Mouse (Mus musculus) liver, embryonic 15.5 days (tissue): ENCODE data around the gene Serpine1. TPM values are rescaled to one million over a fixed set of nuclear protein-coding genes. Genes with fewer than 3 reads are reported as not detected.

Experiments
- ATAC-seq: fragments of 200-750 bp; cut with Nextera tagmentation; 2 replicates; pipeline ENCODE4 v1.8.0; 2017; ENCODE audit warnings: moderate number of reproducible peaks, mild to moderate bottlenecking, moderate library complexity; ENCODE audit not compliant: insufficient read depth
- H3K27ac ChIP-seq: fragments of 300-500 bp; sonication (generic); replicated peaks from 2 replicates; pipeline ENCODE4 v1.5.1; 2015; ENCODE audit warnings: mild to moderate bottlenecking, inconsistent platforms
- H3K27me3 ChIP-seq: fragments of 300-500 bp; sonication (generic); 2 replicates; pipeline ENCODE4 v1.6.1; 2015; ENCODE audit warnings: mild to moderate bottlenecking, inconsistent platforms
- H3K36me3 ChIP-seq: fragments of 300-500 bp; sonication (generic); replicated peaks from 2 replicates; pipeline ENCODE4 v1.6.1; 2015; ENCODE audit warnings: moderate library complexity, mild to moderate bottlenecking, inconsistent platforms
- H3K4me1 ChIP-seq: fragments of 300-500 bp; sonication (generic); replicated peaks from 2 replicates; pipeline ENCODE4 v1.6.1; 2015; ENCODE audit warnings: inconsistent platforms
- H3K4me2 ChIP-seq: fragments of 300-500 bp; sonication (generic); 2 replicates; pipeline ENCODE4 v1.6.1; 2015; ENCODE audit warnings: moderate library complexity, mild to moderate bottlenecking, inconsistent platforms
- H3K4me3 ChIP-seq: fragments of 300-500 bp; sonication (generic); replicated peaks from 2 replicates; pipeline ENCODE4 v1.5.1; 2015; ENCODE audit warnings: mild to moderate bottlenecking, inconsistent platforms
- H3K9ac ChIP-seq: fragments of 300-500 bp; sonication (generic); 2 replicates; pipeline ENCODE4 v1.6.1; 2015; ENCODE audit warnings: moderate library complexity, mild to moderate bottlenecking, inconsistent platforms
- H3K9me3 ChIP-seq: fragments of 300-500 bp; sonication (generic); replicated peaks from 2 replicates; pipeline ENCODE4 v1.6.1; 2016; ENCODE audit warnings: inconsistent platforms
- WGBS: fragments of 180-500 bp; shearing (Covaris S2); methylation state at CpG from one replicate; pipeline ENCODE4 v1.1.7; 2015; ENCODE audit warnings: mixed read lengths; ENCODE audit not compliant: insufficient replicate concordance; 5-methylcytosine and 5-hydroxymethylcytosine counted together
- polyA plus RNA-seq: library from polyadenylated mRNA; unstranded; fragments of >200 nt; fragmentation: Nextera tagmentation; extraction: Ambion mirVana; gene quantifications from 2 replicates; pipeline ENCODE4 v1.2.1, GENCODE M21; 2015

The Serpine1 gene
- polyA plus RNA-seq, 1 experiment from 2014 or later: 0.06 TPM

GRCm38 (mm10) chr5:137109941-137110593 lies 38.0 kb upstream of the Serpine1 start:
- 71% methylated on average over 25 of the region's 25 CpGs for WGBS
- no peak overlapping the region for H3K27ac ChIP-seq
- peaks cover 43% of the 10 kb centered on the region for H3K4me1 ChIP-seq
- no peaks in the 10 kb centered on the region for H3K27me3 ChIP-seq
- no peak for ATAC-seq
- H3K4me3 ChIP-seq: no peak overlapping the region
- peaks cover 60% of the 10 kb centered on the region for H3K36me3 ChIP-seq
- peaks cover 48% of the 10 kb centered on the region for H3K9me3 ChIP-seq
- H3K4me2 ChIP-seq: no peak overlapping the region
- no peak overlapping the region for H3K9ac ChIP-seq

DNA sequence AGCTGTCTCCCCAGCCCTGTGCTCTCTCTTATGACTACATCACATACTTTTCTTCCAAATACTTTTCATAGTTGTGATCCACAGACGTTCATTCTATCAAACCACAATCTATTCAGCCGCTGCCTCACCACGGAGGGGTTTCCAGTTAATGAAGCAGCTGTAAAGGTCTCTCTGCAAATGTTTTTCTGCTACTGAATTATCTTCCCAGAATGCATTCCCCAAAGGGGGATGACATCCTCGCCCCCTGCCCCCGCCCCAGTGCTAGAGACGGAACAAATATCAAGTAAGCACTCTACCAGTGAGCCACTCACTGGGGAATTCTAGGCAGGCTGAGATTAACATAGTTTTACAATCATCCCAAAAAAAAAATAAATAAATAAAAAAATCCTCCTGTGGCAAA lies 36.0 kb upstream of the Serpine1 start:
- Histone ChIP-seq H3K36me3 (peaks cover 47% of the 10 kb centered on the region), H3K9me3 (peaks cover 32% of the 10 kb centered on the region), H3K4me3 (no peak overlapping the region), H3K9ac (no peak overlapping the region), H3K27ac (no peak overlapping the region), H3K27me3 (no peaks in the 10 kb centered on the region), H3K4me1 (peaks cover 46% of the 10 kb centered on the region), H3K4me2 (no peak overlapping the region)
- no peak for ATAC-seq
- 50% methylated on average over 6 of the region's 6 CpGs for WGBS

GRCm38 (mm10) chr5:137107670-137108069 lies 35.6 kb upstream of the Serpine1 start:
- ATAC-seq: no peak
- Histone ChIP-seq H3K9ac (no peak overlapping the region), H3K36me3 (peaks cover 43% of the 10 kb centered on the region), H3K4me2 (no peak overlapping the region), H3K27ac (no peak overlapping the region), H3K4me1 (peaks cover 50% of the 10 kb centered on the region), H3K27me3 (no peaks in the 10 kb centered on the region), H3K9me3 (peaks cover 28% of the 10 kb centered on the region), H3K4me3 (no peak overlapping the region)
- 68% methylated on average over 8 of the region's 8 CpGs for whole genome bisulfite sequencing

GRCm38 (mm10) chr5:137107024-137107423 lies 35.0 kb upstream of the Serpine1 start:
- Histone ChIP-seq H3K27ac (peak overlapping the region; percentile 46; the same call in 1 of the 2 replicates), H3K27me3 (no peaks in the 10 kb centered on the region), H3K4me2 (no peak overlapping the region; the same call in 1 of the 2 replicates), H3K4me3 (no peak overlapping the region), H3K36me3 (peaks cover 37% of the 10 kb centered on the region), H3K9ac (no peak overlapping the region), H3K9me3 (peaks cover 23% of the 10 kb centered on the region), H3K4me1 (peaks cover 57% of the 10 kb centered on the region)
- 5% methylated on average over 6 of the region's 6 CpGs for whole genome bisulfite sequencing
- ATAC-seq: no peak

- Histone ChIP-seq H3K9me3 (peaks cover 17% of the 10 kb centered on the region), H3K36me3 (peaks cover 31% of the 10 kb centered on the region), H3K4me1 (peaks cover 62% of the 10 kb centered on the region), H3K4me3 (no peak overlapping the region), H3K9ac (no peak overlapping the region), H3K27me3 (no peaks in the 10 kb centered on the region), H3K4me2 (no peak overlapping the region), H3K27ac (peak overlapping the region; percentile 46; the same call in 1 of the 2 replicates)
- ATAC-seq: no peak
- WGBS: 76% methylated on average over 4 of the region's 4 CpGs
These were observed 34.4 kb upstream of the Serpine1 start for GRCm38 (mm10) chr5:137106434-137106833.

- 88% methylated on average over 2 of the region's 2 CpGs for WGBS
These were observed 31.9 kb upstream of the Serpine1 start for GRCm38 (mm10) chr5:137103969-137104368.

GRCm38 (mm10) chr5:137102575-137103522 lies 30.8 kb upstream of the Serpine1 start:
- Histone ChIP-seq H3K9me3 (no peaks in the 10 kb centered on the region), H3K4me1 (peaks cover 94% of the 10 kb centered on the region), H3K27me3 (no peaks in the 10 kb centered on the region), H3K9ac (peak overlapping the region; percentile 65), H3K4me2 (peak overlapping the region; percentile 70), H3K27ac (peak overlapping the region; percentile 99), H3K4me3 (peak overlapping the region; percentile 32), H3K36me3 (0 out of 2 replicates have a peak, but pooled peaks cover 14% of the 10 kb centered on the region)
- WGBS: 28% methylated on average over 28 of the region's 28 CpGs
- ATAC-seq: peak; percentile 94

More at GRCm38 (mm10) chr5:137103969-137104368, 31.9 kb upstream of the Serpine1 start:
- Histone ChIP-seq H3K9me3 (no peaks in the 10 kb centered on the region), H3K36me3 (0 out of 2 replicates have a peak, but pooled peaks cover 14% of the 10 kb centered on the region), H3K4me3 (no peak overlapping the region), H3K27me3 (no peaks in the 10 kb centered on the region), H3K9ac (peak overlapping the region; percentile 46), H3K4me1 (peaks cover 83% of the 10 kb centered on the region), H3K27ac (peak overlapping the region; percentile 99), H3K4me2 (peak overlapping the region; percentile 70)
- no peak for ATAC-seq

DNA sequence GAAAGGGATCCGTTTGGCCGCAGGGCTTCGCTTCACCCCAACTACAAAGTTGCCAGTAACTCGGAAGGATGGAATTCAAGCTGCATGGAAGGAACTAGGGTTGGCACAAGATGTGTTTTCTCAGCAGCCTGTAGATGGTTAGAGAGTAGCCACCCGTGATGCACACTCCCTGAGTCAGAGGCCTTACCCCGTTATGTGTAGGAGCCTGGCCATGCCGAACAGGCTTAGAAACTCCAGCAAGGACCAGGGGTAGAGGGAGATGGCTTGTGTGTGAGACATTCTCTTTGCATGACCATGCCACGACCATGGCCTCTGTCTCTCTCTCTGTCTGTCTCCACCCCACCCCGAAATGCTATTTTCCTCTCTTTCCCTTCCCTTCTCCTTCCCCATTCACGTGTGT lies 30.0 kb upstream of the Serpine1 start:
- Histone ChIP-seq H3K4me2 (peak overlapping the region; percentile 70), H3K27ac (peak overlapping the region; percentile 99), H3K27me3 (no peaks in the 10 kb centered on the region), H3K4me1 (peaks cover 95% of the 10 kb centered on the region), H3K4me3 (no peak overlapping the region), H3K36me3 (0 out of 2 replicates have a peak, but pooled peaks cover 14% of the 10 kb centered on the region), H3K9ac (peak overlapping the region; percentile 65; the same call in 1 of the 2 replicates), H3K9me3 (no peaks in the 10 kb centered on the region)
- ATAC-seq: no peak
- 74% methylated on average over 10 of the region's 10 CpGs for WGBS

- H3K9ac ChIP-seq: 0 out of 2 replicates have a peak overlapping the region, but pooled peaks have one; percentile 10
- WGBS: 42% methylated on average over 4 of the region's 4 CpGs
- H3K4me3 ChIP-seq: no peak overlapping the region
- no peak for ATAC-seq
- H3K27me3 ChIP-seq: no peaks in the 10 kb centered on the region
- H3K4me2 ChIP-seq: no peak overlapping the region
- peaks cover 82% of the 10 kb centered on the region for H3K4me1 ChIP-seq
- H3K27ac ChIP-seq: peak overlapping the region; percentile 72
- H3K9me3 ChIP-seq: no peaks in the 10 kb centered on the region
- H3K36me3 ChIP-seq: 0 out of 2 replicates have a peak, but pooled peaks cover 12% of the 10 kb centered on the region
These were observed 28.6 kb upstream of the Serpine1 start for GRCm38 (mm10) chr5:137100660-137101059.

GRCm38 (mm10) chr5:137098418-137098817 lies 26.4 kb upstream of the Serpine1 start:
- Histone ChIP-seq H3K36me3 (no peaks in the 10 kb centered on the region), H3K9me3 (no peaks in the 10 kb centered on the region), H3K27me3 (no peaks in the 10 kb centered on the region), H3K4me2 (peak overlapping the region; percentile 40), H3K27ac (peak overlapping the region; percentile 72), H3K9ac (no peak overlapping the region), H3K4me3 (no peak overlapping the region), H3K4me1 (peaks cover 63% of the 10 kb centered on the region)
- 22% methylated on average over 11 of the region's 11 CpGs for WGBS
- peak; percentile 20 for ATAC-seq

DNA sequence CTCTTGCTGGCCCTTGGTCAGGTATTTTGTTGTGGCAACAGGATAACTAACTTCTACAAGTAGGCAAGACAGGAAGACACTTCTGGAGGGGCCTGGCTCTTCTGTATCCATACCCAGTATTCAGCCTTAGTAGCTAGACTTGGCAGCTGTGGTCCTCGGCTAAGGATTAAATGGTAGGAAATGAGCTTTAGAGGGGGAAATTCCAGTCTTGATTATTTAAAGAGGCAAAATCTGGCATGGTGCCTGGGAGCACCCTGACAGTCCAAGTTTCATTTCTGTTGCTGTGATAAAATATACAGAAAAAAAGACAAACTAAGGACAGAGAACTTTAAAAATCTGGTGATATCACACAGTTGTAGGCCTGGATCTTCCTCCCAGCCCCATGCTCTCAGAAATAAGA lies 24.0 kb upstream of the Serpine1 start:
- Histone ChIP-seq H3K4me2 (no peak overlapping the region), H3K36me3 (no peaks in the 10 kb centered on the region), H3K9ac (no peak overlapping the region), H3K27ac (no peak overlapping the region), H3K4me3 (no peak overlapping the region), H3K27me3 (no peaks in the 10 kb centered on the region), H3K4me1 (peaks cover 47% of the 10 kb centered on the region), H3K9me3 (no peaks in the 10 kb centered on the region)
- no peak for ATAC-seq
- 75% methylated on average over 1 of the region's 1 CpGs for WGBS
